Mouse (Mus musculus): ENCODE results near the gene Tctex1d4. TPM values are rescaled to one million over a fixed set of nuclear protein-coding genes. Genes with fewer than 3 reads are reported as not detected.

Gene Tctex1d4
- polyA plus RNA-seq, 1 experiment from 2014 or later: not detected

DNA sequence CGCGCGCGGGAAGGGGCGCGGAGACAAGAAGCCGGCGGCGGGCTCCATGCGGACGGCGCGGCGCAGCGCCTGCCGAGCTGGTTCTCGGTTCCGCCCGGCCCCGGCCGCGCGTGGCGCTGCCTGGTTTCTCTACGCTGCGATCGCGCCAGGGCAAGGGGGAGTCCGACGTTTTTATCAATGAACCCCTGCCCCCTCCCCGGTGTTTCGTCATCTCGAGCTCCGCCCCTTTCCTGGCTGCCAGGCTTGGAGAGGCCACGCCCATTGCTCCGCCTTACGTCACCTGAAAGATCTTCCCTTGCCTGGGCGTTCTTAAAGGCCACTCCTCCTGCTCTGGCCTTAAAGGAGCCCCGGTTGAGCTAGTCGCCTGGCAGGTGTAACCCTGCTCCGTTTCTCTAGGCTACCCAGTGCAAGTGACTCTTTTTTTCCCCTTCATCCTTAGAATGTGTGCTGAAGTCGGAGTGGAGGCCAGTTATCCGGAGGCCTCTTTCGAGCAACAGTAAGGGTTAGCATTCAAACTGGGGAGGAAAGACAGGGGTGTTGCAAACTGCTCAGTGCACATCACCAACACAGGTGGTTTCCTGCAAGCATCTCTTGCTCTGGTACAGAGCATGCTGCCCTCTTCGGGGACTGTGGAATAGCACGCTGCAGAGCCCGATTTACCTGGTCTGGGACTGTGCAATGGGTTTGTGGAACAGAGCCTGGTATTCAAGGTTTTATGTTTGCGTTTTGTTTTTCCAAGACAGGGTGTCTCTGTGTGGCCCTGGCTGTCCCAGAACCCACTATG is 7.4 kb downstream of the Tctex1d4 start, which contains the start of gene Plk3:
TSS of gene Plk3 (minus strand) at position 147 of the 784 bp plus-strand sequence.
- DNase-seq (ENCODE audit: low spot score): peak; percentile 96
- WGBS: 2% methylated on average over 46 of the region's 48 CpGs
- peak within 1 kb of the TSS; percentile 93 for H3K27ac ChIP-seq (replicated peaks)
- H3K4me3 ChIP-seq: peak within 1 kb of the TSS; percentile 95
- no peaks in the 10 kb centered on the region for H3K9me3 ChIP-seq (replicated peaks)
- peaks cover 35% of the 10 kb centered on the region for H3K27me3 ChIP-seq (ENCODE audit: low read depth, poor library complexity, severe bottlenecking)
- peaks cover 27% of the 10 kb centered on the region for H3K36me3 ChIP-seq
- H3K4me1 ChIP-seq: peaks cover 79% of the 10 kb centered on the region

DNA sequence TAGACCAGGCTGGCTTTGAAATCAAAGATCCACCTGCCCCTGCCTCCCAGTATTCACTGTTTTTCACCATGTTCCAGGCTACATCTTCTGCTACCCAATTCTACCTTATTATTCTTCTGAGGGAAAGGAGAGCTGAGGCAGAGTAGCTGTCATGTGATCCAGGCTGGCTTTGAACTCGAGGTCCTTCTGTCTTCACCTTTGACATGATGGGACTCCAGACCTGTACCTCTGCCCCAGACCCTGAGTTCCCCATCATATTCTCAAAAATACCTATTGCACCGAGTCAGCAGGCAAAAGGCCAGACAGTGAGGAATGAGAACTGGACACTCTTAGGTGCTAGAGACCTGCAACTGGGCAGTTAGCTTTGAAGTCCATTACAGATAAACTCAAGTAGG is 8.0 kb downstream of the Tctex1d4 start:
- peak overlapping the region; percentile 95; the same call in 1 of the 2 replicates for H3K4me3 ChIP-seq
- no peak for DNase-seq (ENCODE audit: low spot score)
- peaks cover 35% of the 10 kb centered on the region for H3K27me3 ChIP-seq (ENCODE audit: low read depth, poor library complexity, severe bottlenecking)
- 34% methylated on average over 2 of the region's 2 CpGs for WGBS
- peaks cover 21% of the 10 kb centered on the region for H3K36me3 ChIP-seq
- H3K27ac ChIP-seq (replicated peaks): peak overlapping the region; percentile 93; the same call in 1 of the 2 replicates
- H3K9me3 ChIP-seq (replicated peaks): no peaks in the 10 kb centered on the region
- H3K4me1 ChIP-seq: peaks cover 78% of the 10 kb centered on the region

DNA sequence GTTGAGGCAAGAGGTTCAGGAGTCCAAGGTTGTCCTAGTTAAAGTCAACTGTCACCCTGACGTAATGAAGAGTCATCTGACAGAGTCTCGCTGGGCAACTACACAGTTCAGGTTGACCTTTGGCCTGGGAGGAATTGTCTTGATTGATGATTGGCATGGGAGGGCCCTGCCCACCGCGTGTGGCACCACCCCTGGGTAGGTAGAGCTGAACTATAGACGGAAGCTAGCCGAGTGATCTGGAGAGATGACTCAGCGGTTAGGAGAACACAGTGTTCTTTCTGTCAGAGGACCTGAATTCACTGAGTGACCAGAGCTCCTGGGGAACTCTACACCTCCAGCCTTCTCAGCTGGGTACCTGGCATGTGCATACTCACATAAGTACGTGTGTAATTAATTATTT is 9.4 kb downstream of the Tctex1d4 start:
- Histone ChIP-seq H3K9me3 (replicated peaks) (no peaks in the 10 kb centered on the region), H3K27me3 (ENCODE audit: low read depth, poor library complexity, severe bottlenecking) (peaks cover 22% of the 10 kb centered on the region), H3K4me3 (0 out of 2 replicates have a peak overlapping the region, but pooled peaks have one; percentile 1), H3K36me3 (peaks cover 7% of the 10 kb centered on the region), H3K27ac (replicated peaks) (no peak overlapping the region), H3K4me1 (peaks cover 66% of the 10 kb centered on the region)
- no peak for DNase-seq (ENCODE audit: low spot score)
- 22% methylated on average over 8 of the region's 8 CpGs for WGBS

DNA sequence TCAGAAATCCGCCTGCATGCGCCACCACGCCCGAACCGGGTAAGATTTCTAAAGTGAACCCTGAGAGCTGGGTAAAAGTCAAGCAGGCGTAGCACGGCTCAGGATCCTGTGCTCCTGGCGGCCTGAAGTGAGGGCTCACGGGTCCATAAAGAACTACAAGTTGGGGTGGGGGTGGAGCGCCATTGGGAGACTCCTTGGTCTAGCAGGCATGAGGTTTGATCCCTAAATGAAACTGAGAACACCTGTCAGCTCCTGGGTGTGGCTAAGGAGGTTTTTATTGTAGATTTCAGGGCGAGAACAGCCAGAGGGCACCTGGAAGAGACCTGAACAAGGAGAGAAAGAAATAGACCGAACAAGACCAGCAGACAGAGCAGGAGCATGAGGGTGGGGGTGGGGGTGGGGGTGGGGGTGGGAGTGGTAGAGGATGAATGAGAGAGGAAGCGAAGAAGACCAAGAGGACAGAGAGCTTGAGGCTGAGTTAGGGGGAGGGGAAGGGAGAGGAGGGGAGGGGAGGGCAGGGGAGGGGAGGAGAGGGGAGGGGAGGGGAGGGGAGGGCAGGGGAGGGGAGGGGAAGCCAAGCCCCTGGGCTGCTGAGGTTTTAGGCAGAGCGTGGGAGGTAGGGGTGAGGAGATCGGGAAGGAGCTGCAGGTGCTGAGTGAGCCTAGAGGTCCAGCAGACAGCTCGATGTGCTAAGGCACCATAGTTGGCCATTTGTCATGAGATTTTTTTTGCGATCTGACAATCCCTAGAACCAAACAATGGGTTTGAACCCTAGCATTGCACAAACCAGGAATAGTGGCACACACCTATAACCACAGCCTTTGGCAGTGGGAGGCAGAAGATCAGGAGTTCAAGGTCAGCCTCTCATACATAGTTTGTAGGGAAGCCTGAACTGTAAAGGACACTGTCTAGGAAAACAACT is 12.0 kb downstream of the Tctex1d4 start:
- peaks cover 44% of the 10 kb centered on the region for H3K4me1 ChIP-seq
- H3K9me3 ChIP-seq (replicated peaks): no peaks in the 10 kb centered on the region
- no peaks in the 10 kb centered on the region for H3K27me3 ChIP-seq (ENCODE audit: low read depth, poor library complexity, severe bottlenecking)
- 67% methylated on average over 16 of the region's 17 CpGs for WGBS
- no peak overlapping the region for H3K4me3 ChIP-seq
- no peaks in the 10 kb centered on the region for H3K36me3 ChIP-seq
- no peak for DNase-seq (ENCODE audit: low spot score)
- H3K27ac ChIP-seq (replicated peaks): peak overlapping the region; percentile 39; the same call in 1 of the 2 replicates

DNA sequence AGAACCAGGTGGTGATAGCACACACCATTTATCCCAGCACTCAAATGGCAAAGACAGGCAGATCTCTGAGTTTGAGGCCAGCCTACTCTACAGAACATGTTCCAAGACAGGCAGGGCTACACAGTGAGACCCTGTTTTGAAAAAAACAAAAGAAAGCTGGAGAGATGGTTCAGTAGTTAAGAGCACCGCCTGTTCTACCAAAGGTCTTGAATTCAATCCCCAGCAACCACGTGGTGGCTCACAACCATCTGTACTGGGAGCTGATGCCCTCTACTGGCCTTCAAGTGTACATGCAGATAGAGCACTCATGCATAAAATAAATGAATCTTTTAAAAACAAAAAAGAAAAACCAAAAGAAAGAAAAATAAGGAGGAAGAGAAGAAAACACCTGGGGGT is 12.6 kb downstream of the Tctex1d4 start:
- Histone ChIP-seq H3K36me3 (no peaks in the 10 kb centered on the region), H3K4me3 (no peak overlapping the region), H3K9me3 (replicated peaks) (no peaks in the 10 kb centered on the region), H3K27ac (replicated peaks) (peak overlapping the region; percentile 39; the same call in 1 of the 2 replicates), H3K4me1 (peaks cover 39% of the 10 kb centered on the region), H3K27me3 (ENCODE audit: low read depth, poor library complexity, severe bottlenecking) (0 out of 2 replicates have a peak, but pooled peaks cover 5% of the 10 kb centered on the region)
- 0% methylated on average over 2 of the region's 2 CpGs for WGBS
- DNase-seq (ENCODE audit: low spot score): no peak

DNA sequence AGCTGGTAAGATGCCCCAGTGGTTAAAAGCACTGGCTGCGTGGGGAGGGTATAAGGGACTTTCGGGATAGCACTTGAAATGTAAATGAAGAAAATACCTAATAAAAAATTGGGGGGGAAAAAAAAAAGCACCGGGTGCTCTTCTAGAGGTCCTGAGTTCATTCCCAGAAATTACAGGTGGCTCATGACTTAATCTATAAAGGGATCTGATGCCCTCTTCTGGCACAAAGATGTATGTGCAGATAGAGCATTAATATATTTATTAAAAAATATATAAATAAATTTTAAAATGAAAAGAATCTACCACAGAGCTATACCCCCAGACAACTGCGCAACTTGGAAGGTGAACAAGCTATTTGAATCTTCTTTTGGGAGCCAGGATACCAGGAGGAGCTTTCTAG is 14.0 kb downstream of the Tctex1d4 start:
- H3K36me3 ChIP-seq: no peaks in the 10 kb centered on the region

DNA sequence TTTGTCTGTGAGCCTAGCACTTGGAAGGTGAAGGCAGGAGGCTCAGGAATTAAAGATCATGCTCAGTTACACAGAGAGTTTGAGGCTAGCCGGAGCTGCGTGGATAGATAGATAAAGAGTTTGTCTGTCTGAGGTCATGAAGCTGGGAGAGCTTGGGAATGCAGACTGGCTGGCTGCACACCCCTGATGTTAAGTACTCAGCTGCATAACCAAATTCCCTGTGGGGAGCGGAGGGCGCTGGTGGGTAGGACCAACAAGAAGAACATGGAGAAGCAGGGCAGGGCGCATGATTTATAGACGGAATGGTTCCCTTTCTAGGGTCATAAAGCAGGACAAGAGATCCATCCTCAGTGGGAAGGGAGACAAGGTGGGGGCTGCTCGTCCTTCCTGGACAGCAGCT is 16.4 kb downstream of the Tctex1d4 start:
- Histone ChIP-seq H3K27ac (replicated peaks) (no peak overlapping the region), H3K9me3 (replicated peaks) (no peaks in the 10 kb centered on the region), H3K4me3 (no peak overlapping the region), H3K27me3 (ENCODE audit: low read depth, poor library complexity, severe bottlenecking) (0 out of 2 replicates have a peak, but pooled peaks cover 5% of the 10 kb centered on the region), H3K36me3 (0 out of 2 replicates have a peak, but pooled peaks cover 5% of the 10 kb centered on the region), H3K4me1 (peaks cover 16% of the 10 kb centered on the region)
- WGBS: 73% methylated on average over 7 of the region's 7 CpGs
- no peak for DNase-seq (ENCODE audit: low spot score)

More for the DNA sequence above, 14.0 kb downstream of the Tctex1d4 start:
- Histone ChIP-seq H3K4me3 (no peak overlapping the region), H3K27me3 (ENCODE audit: low read depth, poor library complexity, severe bottlenecking) (0 out of 2 replicates have a peak, but pooled peaks cover 5% of the 10 kb centered on the region), H3K27ac (replicated peaks) (no peak overlapping the region), H3K4me1 (peaks cover 25% of the 10 kb centered on the region), H3K9me3 (replicated peaks) (no peaks in the 10 kb centered on the region)
- no peak for DNase-seq (ENCODE audit: low spot score)
- WGBS: 40% methylated on average over 4 of the region's 4 CpGs

DNA sequence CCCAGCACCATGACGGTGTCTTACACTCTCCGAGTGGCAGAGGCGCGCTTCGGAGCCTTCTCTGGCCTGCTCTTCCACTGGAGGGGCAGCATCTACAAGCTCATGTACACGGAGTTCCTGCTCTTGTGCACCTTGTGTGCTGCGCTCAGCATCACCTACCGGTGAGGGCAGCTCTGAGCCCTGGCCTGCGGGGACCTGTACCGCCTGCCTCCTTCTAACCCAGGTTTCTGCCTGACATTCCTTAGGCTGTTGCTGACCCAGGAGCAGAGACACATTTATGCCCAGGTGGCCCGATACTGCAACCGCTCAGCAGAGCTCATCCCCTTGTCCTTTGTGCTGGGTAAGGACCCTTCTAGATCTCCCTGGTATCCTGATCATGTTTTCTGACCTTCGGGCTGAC is 18.7 kb downstream of the Tctex1d4 start:
- H3K4me1 ChIP-seq: 0 out of 2 replicates have a peak, but pooled peaks cover 5% of the 10 kb centered on the region
- no peak overlapping the region for H3K27ac ChIP-seq (replicated peaks)
- DNase-seq (ENCODE audit: low spot score): no peak
- no peak overlapping the region for H3K4me3 ChIP-seq
- WGBS: 92% methylated on average over 13 of the region's 13 CpGs
- 0 out of 2 replicates have a peak, but pooled peaks cover 5% of the 10 kb centered on the region for H3K27me3 ChIP-seq (ENCODE audit: low read depth, poor library complexity, severe bottlenecking)
- H3K36me3 ChIP-seq: peaks cover 26% of the 10 kb centered on the region
- H3K9me3 ChIP-seq (replicated peaks): no peaks in the 10 kb centered on the region

DNA sequence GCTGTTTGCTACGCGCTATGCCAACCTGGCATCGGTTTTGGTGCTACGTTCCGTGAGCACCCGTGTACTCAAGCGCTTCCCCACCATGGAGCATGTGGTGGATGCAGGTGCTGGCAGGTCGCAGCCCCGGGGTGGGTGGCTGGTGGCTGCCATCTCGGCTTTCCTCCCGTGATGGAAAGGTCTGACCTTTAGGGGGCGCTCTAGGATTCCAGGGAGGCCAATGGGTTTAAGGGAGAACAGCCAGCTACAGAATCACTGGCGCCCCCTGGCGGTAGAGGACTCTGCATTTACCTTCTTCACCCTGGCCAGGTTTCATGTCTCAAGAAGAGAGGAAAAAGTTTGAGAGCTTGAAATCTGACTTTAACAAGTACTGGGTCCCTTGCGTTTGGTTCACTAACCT is 19.6 kb downstream of the Tctex1d4 start:
- Histone ChIP-seq H3K4me1 (0 out of 2 replicates have a peak, but pooled peaks cover 3% of the 10 kb centered on the region), H3K36me3 (peaks cover 35% of the 10 kb centered on the region), H3K27me3 (ENCODE audit: low read depth, poor library complexity, severe bottlenecking) (0 out of 2 replicates have a peak, but pooled peaks cover 5% of the 10 kb centered on the region), H3K4me3 (no peak overlapping the region), H3K27ac (replicated peaks) (no peak overlapping the region), H3K9me3 (replicated peaks) (no peaks in the 10 kb centered on the region)
- peak; percentile 84 for DNase-seq (ENCODE audit: low spot score)
- 30% methylated on average over 15 of the region's 15 CpGs for WGBS

DNA sequence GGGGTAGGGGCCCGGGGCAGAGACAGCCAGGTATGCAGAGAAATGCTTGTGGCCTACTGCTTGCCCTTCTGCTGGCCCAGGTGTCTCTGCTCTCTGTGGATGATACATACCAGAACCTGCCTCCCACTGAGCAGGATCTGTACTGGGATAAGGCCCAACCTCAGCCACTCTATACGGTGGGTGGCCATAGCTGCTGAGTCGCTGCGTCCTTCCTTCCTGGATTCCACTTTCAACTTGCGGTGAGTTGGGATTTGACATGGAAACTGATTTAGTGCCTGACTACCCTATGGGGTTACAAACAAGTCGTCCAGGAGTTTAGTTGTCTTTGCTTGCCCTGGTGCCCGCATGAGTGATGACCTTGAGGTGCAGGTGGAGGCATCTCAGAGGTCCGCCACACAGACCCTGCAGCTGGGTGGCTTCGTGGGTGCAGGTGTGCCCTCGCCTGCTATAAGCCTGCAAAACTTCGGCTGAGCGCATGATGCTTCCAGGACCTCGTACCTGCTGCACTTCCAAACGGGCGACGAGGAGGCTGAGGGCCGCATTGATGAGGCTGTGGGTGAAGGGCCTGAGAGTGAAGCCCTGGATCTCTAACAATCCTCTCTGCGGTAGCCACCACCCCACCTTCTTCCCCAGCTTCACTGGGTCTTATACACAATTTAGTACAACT is 21.6 kb downstream of the Tctex1d4 start:
- Histone ChIP-seq H3K4me1 (peaks cover 7% of the 10 kb centered on the region), H3K36me3 (peaks cover 54% of the 10 kb centered on the region), H3K4me3 (no peak overlapping the region), H3K9me3 (replicated peaks) (no peaks in the 10 kb centered on the region), H3K27me3 (ENCODE audit: low read depth, poor library complexity, severe bottlenecking) (0 out of 2 replicates have a peak, but pooled peaks cover 5% of the 10 kb centered on the region), H3K27ac (replicated peaks) (no peak overlapping the region)
- WGBS: 90% methylated on average over 18 of the region's 18 CpGs
- no peak for DNase-seq (ENCODE audit: low spot score)

DNA sequence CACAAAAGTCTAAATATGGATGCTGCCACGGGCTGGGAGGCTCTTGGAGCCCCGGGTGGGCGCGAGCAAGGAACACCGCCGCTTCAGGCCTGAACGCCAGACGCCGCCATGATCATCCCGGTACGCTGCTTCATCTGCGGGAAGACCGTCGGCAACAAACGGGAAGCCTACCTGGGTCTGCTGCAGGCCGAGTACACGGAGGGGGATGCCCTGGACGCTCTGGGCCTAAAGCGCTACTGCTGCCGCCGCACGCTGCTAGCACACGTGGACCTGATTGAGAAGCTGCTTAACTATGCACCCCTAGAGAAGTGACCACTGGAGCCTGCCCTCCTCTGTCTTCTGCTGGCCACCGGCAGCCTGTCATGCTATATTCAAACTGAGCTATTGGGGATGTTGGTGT is 22.2 kb downstream of the Tctex1d4 start:
- peaks cover 61% of the 10 kb centered on the region for H3K36me3 ChIP-seq
- H3K4me1 ChIP-seq: peaks cover 13% of the 10 kb centered on the region
- no peak overlapping the region for H3K4me3 ChIP-seq
- no peaks in the 10 kb centered on the region for H3K9me3 ChIP-seq (replicated peaks)
- WGBS: 77% methylated on average over 24 of the region's 24 CpGs
- no peak for DNase-seq (ENCODE audit: low spot score)
- 0 out of 2 replicates have a peak, but pooled peaks cover 3% of the 10 kb centered on the region for H3K27me3 ChIP-seq (ENCODE audit: low read depth, poor library complexity, severe bottlenecking)
- H3K27ac ChIP-seq (replicated peaks): no peak overlapping the region
